11 mouse cellular contexts compared by ENCODE assay signal in the genomic region with DNA sequence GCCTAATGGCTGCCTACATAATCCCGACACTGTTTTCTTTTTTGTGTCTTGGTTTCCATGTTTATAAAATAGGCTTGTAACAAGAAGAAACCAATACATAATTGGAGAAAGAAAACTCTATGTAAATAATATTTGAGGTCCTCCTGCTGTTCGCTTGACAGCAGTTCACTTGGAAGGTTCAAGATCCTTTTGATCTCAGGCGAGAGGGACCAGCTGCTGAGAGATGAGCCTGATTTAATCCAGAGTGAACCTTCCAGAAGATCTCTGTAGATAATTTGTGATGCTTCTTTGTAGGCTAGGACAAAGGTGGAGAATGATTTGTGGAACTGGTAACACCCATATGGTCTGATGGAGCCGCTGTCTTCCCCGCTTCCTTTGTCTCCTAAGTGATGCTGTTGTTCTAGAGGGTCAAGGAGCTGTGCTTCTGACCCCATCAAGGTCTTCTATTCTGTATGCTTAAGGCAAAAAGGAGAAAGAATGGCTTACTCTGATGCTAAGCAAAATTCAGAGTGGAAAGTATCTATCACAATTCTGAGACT. TPM values are rescaled to one million over a fixed set of nuclear protein-coding genes. Genes with fewer than 3 reads are reported as not detected.
A peak's percentile ranks its signal among the peaks of the same experiment; 100 is the strongest.
DNase-seq lines count a peak whose midpoint lies in the region; ATAC-seq lines count a peak whose summit lies in the region.
"Had no signal": no experiment of that assay in that cellular context is flagged by ENCODE, and none has a peak within 500 bp of the region (broad histone marks: within the 10 kb centered on the region; RNA-seq: fewer than 3 reads in every experiment).

No protein-coding gene starts in this region.

- no peak overlapping the region for H3K4me2 ChIP-seq in embryonic facial prominence, embryonic 14.5 days (ENCODE audit: low read depth, low read length)
- no peak overlapping the region for H3K4me2 ChIP-seq in kidney, embryonic 14.5 days (replicated peaks; ENCODE audit: low read depth, low read length)
- no peak overlapping the region for H3K4me2 ChIP-seq in kidney, embryonic 16.5 days (replicated peaks; ENCODE audit: low read depth, low read length)
- no peak overlapping the region for H3K4me2 ChIP-seq in neural tube, embryonic 11.5 days (ENCODE audit: low read depth)

- DNase-seq in embryonic facial prominence, embryonic 14.5 days (ENCODE audit: low spot score) = no peak
- DNase-seq in embryonic facial prominence, embryonic 10.5 days (ENCODE audit: low spot score) = no peak
- DNase-seq in kidney, postnatal 25 days = no peak
- DNase-seq in neural tube, embryonic 11.5 days (ENCODE audit: low spot score) = no peak
- no peak for DNase-seq in cerebellum, postnatal 25 days
- DNase-seq in ovary, postnatal 14 days (ENCODE audit: low spot score) = no peak
- DNase-seq: cerebellum, adult 9-10 months; thymus, postnatal 4 days had no signal

- H3K9ac ChIP-seq in embryonic facial prominence, embryonic 14.5 days (ENCODE audit: low read depth, low read length) = no peak overlapping the region
- H3K9ac ChIP-seq in kidney, embryonic 14.5 days (ENCODE audit: low read depth, low read length) = no peak overlapping the region
- no peak overlapping the region for H3K9ac ChIP-seq in kidney, embryonic 16.5 days (replicated peaks; ENCODE audit: low read length)
- H3K9ac ChIP-seq in neural tube, embryonic 11.5 days (ENCODE audit: low read length) = no peak overlapping the region

- no peaks in the 10 kb centered on the region for H3K9me3 ChIP-seq in embryonic facial prominence, embryonic 14.5 days (ENCODE audit: control insufficient read depth, low read length)
- no peaks in the 10 kb centered on the region for H3K9me3 ChIP-seq in embryonic facial prominence, embryonic 10.5 days
- no peaks in the 10 kb centered on the region for H3K9me3 ChIP-seq in kidney, embryonic 14.5 days (ENCODE audit: control insufficient read depth, low read length)
- no peaks in the 10 kb centered on the region for H3K9me3 ChIP-seq in kidney, embryonic 16.5 days (ENCODE audit: low read length)
- H3K9me3 ChIP-seq in neural tube, embryonic 11.5 days (ENCODE audit: control insufficient read depth, low read length) = no peaks in the 10 kb centered on the region

- ATAC-seq in embryonic facial prominence, embryonic 14.5 days (ENCODE audit: low read depth) = no peak
- peak; percentile 37 for ATAC-seq in kidney, embryonic 14.5 days (ENCODE audit: low FRiP score, low TSS enrichment)
- peak; percentile 33; the same call in 1 of the 2 replicates for ATAC-seq in kidney, embryonic 16.5 days (ENCODE audit: low FRiP score, low TSS enrichment)
- no peak for ATAC-seq in neural tube, embryonic 11.5 days (ENCODE audit: insufficient read depth, low FRiP score, low TSS enrichment)

- no peaks in the 10 kb centered on the region for H3K27me3 ChIP-seq in embryonic facial prominence, embryonic 14.5 days (replicated peaks; ENCODE audit: control insufficient read depth, insufficient read depth, low read length)
- no peaks in the 10 kb centered on the region for H3K27me3 ChIP-seq in embryonic facial prominence, embryonic 10.5 days (replicated peaks; ENCODE audit: low read depth, poor library complexity, severe bottlenecking)
- H3K27me3 ChIP-seq in kidney, embryonic 14.5 days (ENCODE audit: control insufficient read depth, insufficient read depth, low read length) = no peaks in the 10 kb centered on the region
- H3K27me3 ChIP-seq in kidney, embryonic 16.5 days (ENCODE audit: insufficient read depth, low read length) = no peaks in the 10 kb centered on the region
- H3K27me3 ChIP-seq in neural tube, embryonic 11.5 days (ENCODE audit: control insufficient read depth, insufficient read depth, low read length) = no peaks in the 10 kb centered on the region

- no peak overlapping the region for H3K4me3 ChIP-seq in embryonic facial prominence, embryonic 14.5 days (ENCODE audit: low read depth, low read length)
- H3K4me3 ChIP-seq in embryonic facial prominence, embryonic 10.5 days = no peak overlapping the region
- no peak overlapping the region for H3K4me3 ChIP-seq in kidney, embryonic 14.5 days (ENCODE audit: low read length)
- no peak overlapping the region for H3K4me3 ChIP-seq in kidney, embryonic 16.5 days (ENCODE audit: low read length)
- H3K4me3 ChIP-seq in neural tube, embryonic 11.5 days (ENCODE audit: low read depth, low read length) = no peak overlapping the region

- H3K27ac ChIP-seq in embryonic facial prominence, embryonic 14.5 days (replicated peaks; ENCODE audit: low read depth, low read length) = 0 out of 2 replicates have a peak overlapping the region, but pooled peaks have one; percentile 2
- H3K27ac ChIP-seq in embryonic facial prominence, embryonic 10.5 days (replicated peaks) = no peak overlapping the region
- H3K27ac ChIP-seq in kidney, embryonic 14.5 days (ENCODE audit: low read depth, low read length) = peak overlapping the region; percentile 84
- H3K27ac ChIP-seq in kidney, embryonic 16.5 days (ENCODE audit: low read length) = peak overlapping the region; percentile 89
- peak overlapping the region; percentile 49 for H3K27ac ChIP-seq in neural tube, embryonic 11.5 days (ENCODE audit: low read depth, low read length)
- H3K27ac ChIP-seq: macrophage had no signal

- peaks cover 13% of the 10 kb centered on the region; the same call in 1 of the 2 replicates for H3K4me1 ChIP-seq in embryonic facial prominence, embryonic 14.5 days (ENCODE audit: control insufficient read depth, insufficient read depth, low read length)
- H3K4me1 ChIP-seq in embryonic facial prominence, embryonic 10.5 days = peaks cover 24% of the 10 kb centered on the region
- peaks cover 28% of the 10 kb centered on the region; the same call in 1 of the 2 replicates for H3K4me1 ChIP-seq in kidney, embryonic 14.5 days (ENCODE audit: control insufficient read depth, insufficient read depth, low read length)
- H3K4me1 ChIP-seq in kidney, embryonic 16.5 days (ENCODE audit: insufficient read depth, low read length) = peaks cover 42% of the 10 kb centered on the region
- peaks cover 11% of the 10 kb centered on the region; the same call in 1 of the 2 replicates for H3K4me1 ChIP-seq in neural tube, embryonic 11.5 days (ENCODE audit: control insufficient read depth, insufficient read depth, low read length)

- 74% methylated on average over 5 of the region's 5 CpGs for WGBS in embryonic facial prominence, embryonic 14.5 days
- WGBS in embryonic facial prominence, embryonic 10.5 days = 78% methylated on average over 5 of the region's 5 CpGs
- 32% methylated on average over 5 of the region's 5 CpGs for WGBS in kidney, embryonic 14.5 days
- WGBS in kidney, embryonic 16.5 days = 41% methylated on average over 5 of the region's 5 CpGs
- 51% methylated on average over 5 of the region's 5 CpGs for WGBS in neural tube, embryonic 11.5 days

- H3K36me3 ChIP-seq in embryonic facial prominence, embryonic 14.5 days (ENCODE audit: control insufficient read depth, insufficient read depth, low read length) = no peaks in the 10 kb centered on the region
- H3K36me3 ChIP-seq in embryonic facial prominence, embryonic 10.5 days (replicated peaks) = no peaks in the 10 kb centered on the region
- H3K36me3 ChIP-seq in kidney, embryonic 14.5 days (ENCODE audit: control insufficient read depth, insufficient read depth, low read length) = no peaks in the 10 kb centered on the region
- H3K36me3 ChIP-seq in kidney, embryonic 16.5 days (ENCODE audit: insufficient read depth, low read length) = no peaks in the 10 kb centered on the region
- no peaks in the 10 kb centered on the region for H3K36me3 ChIP-seq in neural tube, embryonic 11.5 days (ENCODE audit: control insufficient read depth, insufficient read depth, low read length)

RNA-seq across cellular contexts. Expression of a gene that starts 36.0 kb away (rescaled TPM):
- 19.1 and 19.9 TPM in 2 replicates for polyA plus RNA-seq in embryonic facial prominence, embryonic 14.5 days (2014; fragmentation: Nextera tagmentation; extraction: Ambion mirVana)
- 11.3 and 11.8 TPM in 2 replicates for polyA plus RNA-seq in embryonic facial prominence, embryonic 10.5 days (2016; fragmentation: Nextera tagmentation; extraction: Ambion mirVana)
- 13.6 and 24.9 TPM in 2 replicates for polyA plus RNA-seq in kidney, embryonic 14.5 days (2014; fragmentation: Nextera tagmentation; extraction: Ambion mirVana)
- polyA plus RNA-seq in kidney, embryonic 16.5 days (2015; fragmentation: Nextera tagmentation; extraction: Ambion mirVana) = 16.9 and 20.0 TPM in 2 replicates
- 15.8 TPM in 2 replicates for polyA plus RNA-seq in neural tube, embryonic 11.5 days (2014; fragmentation: Nextera tagmentation; extraction: Ambion mirVana)

Comparison
In these comparisons a context has a peak if more than half of its experiments do, and no peak if none do; other contexts are left out.
1. ATAC-seq: peak in kidney, embryonic 14.5 days (single experiment) and kidney, embryonic 16.5 days (single experiment); none in embryonic facial prominence, embryonic 14.5 days (single experiment) and neural tube, embryonic 11.5 days (single experiment).